Mouse (Mus musculus) heart, embryonic 12.5 days (tissue): Measurements from ENCODE around the gene C8g. TPM values are rescaled to one million over a fixed set of nuclear protein-coding genes. Genes with fewer than 3 reads are reported as not detected.

Source experiments
- ATAC-seq: fragments of 200-750 bp; cut with Nextera tagmentation; 2 replicates; pipeline ENCODE4 v1.8.0; 2017; ENCODE audit warnings: moderate TSS enrichment, moderate library complexity; ENCODE audit not compliant: insufficient number of reproducible peaks, low FRiP score
- H3K27ac ChIP-seq: fragments of 300-500 bp; sonication (generic); 2 replicates; pipeline ENCODE4 v1.5.1; 2016; ENCODE audit warnings: mild to moderate bottlenecking, moderate library complexity; ENCODE audit not compliant: poor library complexity, severe bottlenecking
- H3K27me3 ChIP-seq: fragments of 300-500 bp; sonication (generic); replicated peaks from 2 replicates; pipeline ENCODE4 v1.6.1; 2016; ENCODE audit warnings: mild to moderate bottlenecking, moderate library complexity
- H3K36me3 ChIP-seq: fragments of 300-500 bp; sonication (generic); 2 replicates; pipeline ENCODE4 v1.6.1; 2016; ENCODE audit warnings: mild to moderate bottlenecking, moderate library complexity
- H3K4me1 ChIP-seq: fragments of 300-500 bp; sonication (generic); replicated peaks from 2 replicates; pipeline ENCODE4 v1.6.1; 2016; ENCODE audit warnings: mild to moderate bottlenecking
- H3K4me2 ChIP-seq: fragments of 300-500 bp; sonication (generic); 2 replicates; pipeline ENCODE4 v1.6.1; 2016; ENCODE audit warnings: mild to moderate bottlenecking, moderate library complexity
- H3K4me3 ChIP-seq: fragments of 300-500 bp; sonication (generic); 2 replicates; pipeline ENCODE4 v1.5.1; 2016; ENCODE audit warnings: mild to moderate bottlenecking
- H3K9ac ChIP-seq: fragments of 300-500 bp; sonication (generic); 2 replicates; pipeline ENCODE4 v1.6.1; 2016; ENCODE audit warnings: mild to moderate bottlenecking, moderate library complexity
- H3K9me3 ChIP-seq: fragments of 300-500 bp; sonication (generic); replicated peaks from 2 replicates; pipeline ENCODE4 v1.6.1; 2016; ENCODE audit warnings: mild to moderate bottlenecking, moderate library complexity
- WGBS: fragments of 180-500 bp; shearing (Covaris S2); methylation state at CpG from one replicate; pipeline ENCODE4 v1.1.7; 2016; 5-methylcytosine and 5-hydroxymethylcytosine counted together
- polyA plus RNA-seq: library from polyadenylated mRNA; unstranded; fragments of >200 nt; fragmentation: Nextera tagmentation; extraction: Ambion mirVana; gene quantifications from 2 replicates; pipeline ENCODE4 v1.2.1, GENCODE M21; 2016

The C8g gene
- polyA plus RNA-seq, 1 experiment from 2014 or later, result 2.4 TPM

DNA sequence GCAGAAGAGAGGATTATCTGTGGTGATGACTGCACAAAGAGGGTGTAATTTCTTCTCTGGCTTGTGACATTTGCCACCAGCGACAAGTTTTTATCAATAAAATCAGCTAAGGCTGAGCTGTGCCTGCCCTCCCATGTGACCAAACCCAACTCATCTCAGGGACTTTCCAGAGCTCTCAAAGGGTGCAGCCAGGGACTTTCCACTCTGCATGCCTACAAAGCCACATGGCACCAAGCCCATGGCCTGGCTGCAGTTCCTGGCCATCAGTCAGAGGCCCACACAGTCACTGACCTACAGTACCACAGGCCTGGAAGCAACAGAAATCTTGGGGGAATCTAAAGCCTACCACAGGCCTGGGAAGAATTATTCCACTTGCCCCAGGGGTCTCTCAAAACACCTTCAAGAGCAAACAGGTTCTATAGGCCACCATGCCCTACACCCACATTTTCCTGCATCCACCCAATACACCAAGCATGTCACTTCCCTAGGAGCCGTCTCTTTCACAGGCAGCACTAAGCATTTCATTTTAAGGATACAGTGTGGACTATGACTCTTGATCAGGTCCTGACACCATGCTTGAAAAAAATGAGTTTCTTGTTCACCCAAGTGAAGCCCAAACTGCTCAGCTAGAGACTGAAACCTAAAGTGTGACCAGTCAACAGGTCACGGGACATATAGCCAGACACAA, 32.8 kb upstream of the C8g start:
- Histone ChIP-seq H3K9me3 (no peaks in the 10 kb centered on the region), H3K9ac (no peak overlapping the region), H3K27me3 (no peaks in the 10 kb centered on the region), H3K4me1 (no peaks in the 10 kb centered on the region), H3K4me3 (no peak overlapping the region), H3K27ac (no peak overlapping the region), H3K36me3 (peaks cover 85% of the 10 kb centered on the region), H3K4me2 (no peak overlapping the region)
- no peak for ATAC-seq
- 75% methylated on average over 3 of the region's 3 CpGs for WGBS

DNA sequence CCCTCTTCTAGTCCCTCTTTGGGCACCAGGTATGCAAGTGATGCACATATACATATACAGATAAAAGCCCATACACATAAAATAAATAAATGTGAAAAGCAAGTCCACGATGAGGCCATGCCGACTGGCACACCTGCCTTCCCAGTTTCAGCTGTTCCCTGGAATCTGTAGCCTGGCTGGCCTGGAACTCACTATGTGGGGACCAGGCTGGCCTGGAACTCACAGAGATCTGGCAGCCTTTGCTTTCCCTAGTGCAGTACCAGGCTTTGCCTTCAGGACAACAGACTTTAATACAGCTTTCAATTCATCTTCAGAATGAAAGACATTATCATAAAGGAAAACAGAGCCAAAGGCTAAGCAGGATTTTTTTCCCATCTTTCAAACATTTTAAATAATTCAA, 32.2 kb upstream of the C8g start:
- Histone ChIP-seq H3K9me3 (no peaks in the 10 kb centered on the region), H3K4me3 (no peak overlapping the region), H3K27ac (no peak overlapping the region), H3K4me2 (no peak overlapping the region), H3K36me3 (peaks cover 90% of the 10 kb centered on the region), H3K9ac (no peak overlapping the region), H3K4me1 (no peaks in the 10 kb centered on the region), H3K27me3 (no peaks in the 10 kb centered on the region)
- WGBS, result 97% methylated on average over 2 of the region's 2 CpGs
- no peak for ATAC-seq

DNA sequence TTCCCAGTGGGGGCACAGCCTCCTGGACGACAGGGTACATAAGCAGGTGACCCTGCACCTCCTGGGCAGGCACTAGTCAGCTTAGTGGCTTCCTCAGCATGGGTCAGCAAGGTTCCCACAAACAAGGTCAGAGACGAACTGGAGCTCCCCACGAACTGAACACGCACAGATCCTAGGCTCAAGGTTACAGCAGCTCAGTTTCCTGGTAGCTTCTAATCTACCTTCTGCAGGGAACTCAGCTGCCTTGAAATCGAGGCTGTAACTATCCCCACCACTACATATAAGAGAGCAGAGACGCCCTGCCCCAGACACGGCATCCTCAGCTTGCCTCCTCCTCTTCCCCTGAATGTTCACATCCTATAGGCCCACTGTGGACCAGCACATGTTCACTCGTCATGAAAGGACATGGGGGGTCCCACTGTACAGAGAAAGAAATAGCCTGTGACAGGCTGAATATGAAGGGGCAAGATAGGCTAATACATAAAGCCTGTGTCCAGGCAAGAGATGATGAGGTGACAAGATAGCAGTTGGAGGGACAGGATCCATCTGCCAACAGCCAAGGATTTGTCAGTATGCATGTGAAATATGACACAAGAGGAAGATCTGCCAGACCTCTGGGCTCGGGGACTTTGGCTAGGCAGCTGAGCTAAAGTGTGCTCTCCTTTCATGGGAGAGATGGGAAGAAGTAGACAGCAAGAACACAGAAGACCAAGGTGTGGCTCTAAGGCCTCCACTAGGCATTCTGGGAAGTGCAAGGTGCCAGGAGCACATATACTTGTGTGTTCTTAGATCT, 25.2 kb upstream of the C8g start:
- Histone ChIP-seq H3K27me3 (no peaks in the 10 kb centered on the region), H3K9me3 (no peaks in the 10 kb centered on the region), H3K36me3 (peaks cover 97% of the 10 kb centered on the region), H3K4me1 (no peaks in the 10 kb centered on the region), H3K9ac (no peak overlapping the region), H3K4me2 (no peak overlapping the region), H3K4me3 (no peak overlapping the region), H3K27ac (no peak overlapping the region)
- ATAC-seq, result no peak
- WGBS, result 84% methylated on average over 9 of the region's 9 CpGs

DNA sequence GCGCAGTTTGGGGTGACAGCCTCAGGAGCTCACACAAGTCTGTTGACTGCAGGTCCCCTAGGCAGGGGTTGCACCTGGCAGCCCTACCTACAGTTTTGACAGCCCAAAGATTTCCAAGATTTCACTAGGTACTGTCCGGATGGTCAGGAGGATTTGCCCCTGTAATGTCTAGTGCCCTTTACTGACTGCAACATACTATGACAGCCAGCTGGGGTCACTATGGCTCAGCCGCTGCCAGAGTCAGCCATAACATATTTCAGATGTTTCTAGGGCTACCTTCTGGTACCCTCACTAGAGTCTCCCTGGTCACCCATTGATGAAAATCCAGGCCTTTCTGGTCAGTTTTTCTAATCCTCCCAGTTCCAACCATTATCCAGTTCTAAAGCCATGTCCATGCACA, 8.4 kb upstream of the C8g start:
- WGBS, result 73% methylated on average over 3 of the region's 3 CpGs
- no peak for ATAC-seq
- Histone ChIP-seq H3K27me3 (no peaks in the 10 kb centered on the region), H3K9ac (no peak overlapping the region), H3K9me3 (no peaks in the 10 kb centered on the region), H3K4me2 (no peak overlapping the region), H3K27ac (no peak overlapping the region), H3K4me3 (no peak overlapping the region), H3K4me1 (no peaks in the 10 kb centered on the region), H3K36me3 (peaks cover 9% of the 10 kb centered on the region)

- Histone ChIP-seq H3K4me2 (no peak overlapping the region), H3K27me3 (no peaks in the 10 kb centered on the region), H3K9ac (no peak overlapping the region), H3K27ac (no peak overlapping the region), H3K4me1 (peaks cover 2% of the 10 kb centered on the region), H3K36me3 (peaks cover 32% of the 10 kb centered on the region), H3K9me3 (no peaks in the 10 kb centered on the region), H3K4me3 (no peak overlapping the region)
- ATAC-seq, result no peak
- WGBS, result 35% methylated on average over 5 of the region's 5 CpGs
These were observed 5.4 kb upstream of the C8g start for GRCm38 (mm10) chr2:25506964-25507363.

DNA sequence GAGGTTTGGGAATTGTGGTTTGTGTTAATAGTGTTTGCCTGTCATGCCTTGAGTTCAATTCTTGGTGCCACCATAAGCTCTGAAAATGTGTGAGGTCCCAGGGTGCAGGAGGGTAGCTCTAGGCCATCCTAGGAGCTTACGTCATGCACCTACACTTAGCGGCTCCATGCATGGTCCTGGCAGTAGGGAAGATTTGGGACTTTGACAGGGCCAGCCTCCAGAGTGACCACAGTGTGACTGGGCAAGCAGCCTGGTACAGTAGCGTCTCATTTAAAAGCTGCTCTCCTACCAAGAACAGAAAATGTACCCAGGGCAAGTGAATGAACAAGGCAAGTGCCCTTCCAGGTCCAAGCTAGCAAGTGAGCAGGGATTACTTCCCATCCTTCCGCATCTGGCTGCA, 4.3 kb upstream of the C8g start:
- Histone ChIP-seq H3K36me3 (peaks cover 32% of the 10 kb centered on the region), H3K27me3 (no peaks in the 10 kb centered on the region), H3K4me3 (no peak overlapping the region), H3K27ac (no peak overlapping the region), H3K9ac (no peak overlapping the region), H3K4me2 (no peak overlapping the region), H3K4me1 (peaks cover 10% of the 10 kb centered on the region), H3K9me3 (no peaks in the 10 kb centered on the region)
- ATAC-seq, result no peak
- WGBS, result 84% methylated on average over 4 of the region's 4 CpGs

DNA sequence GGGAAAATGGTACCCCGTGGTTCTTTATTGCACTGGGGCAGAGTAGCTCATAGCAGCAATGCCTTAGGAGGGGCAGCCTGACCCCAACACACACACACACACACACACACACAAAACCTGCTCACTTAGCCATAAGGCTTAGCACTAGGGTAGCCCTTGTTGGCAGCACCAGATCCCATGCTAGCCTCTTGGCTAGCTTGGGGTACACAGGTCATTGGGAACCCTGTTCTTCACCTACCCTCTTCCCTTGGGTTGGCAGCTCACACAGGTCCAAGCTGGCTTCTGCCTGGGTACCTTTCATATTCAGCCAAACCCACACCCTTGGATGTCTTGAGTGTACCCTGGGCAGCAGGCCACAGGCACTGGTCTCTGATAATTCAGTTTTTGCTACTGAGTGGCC, 3.5 kb upstream of the C8g start:
- Histone ChIP-seq H3K36me3 (peaks cover 32% of the 10 kb centered on the region), H3K27ac (no peak overlapping the region), H3K27me3 (no peaks in the 10 kb centered on the region), H3K9ac (no peak overlapping the region), H3K4me2 (no peak overlapping the region), H3K4me1 (peaks cover 13% of the 10 kb centered on the region), H3K4me3 (no peak overlapping the region), H3K9me3 (no peaks in the 10 kb centered on the region)
- no peak for ATAC-seq
- WGBS, result 78% methylated on average over 1 of the region's 1 CpGs

GRCm38 (mm10) chr2:25504538-25504937, 3.0 kb upstream of the C8g start:
- Histone ChIP-seq H3K4me3 (no peak overlapping the region), H3K9ac (no peak overlapping the region), H3K4me2 (no peak overlapping the region)

DNA sequence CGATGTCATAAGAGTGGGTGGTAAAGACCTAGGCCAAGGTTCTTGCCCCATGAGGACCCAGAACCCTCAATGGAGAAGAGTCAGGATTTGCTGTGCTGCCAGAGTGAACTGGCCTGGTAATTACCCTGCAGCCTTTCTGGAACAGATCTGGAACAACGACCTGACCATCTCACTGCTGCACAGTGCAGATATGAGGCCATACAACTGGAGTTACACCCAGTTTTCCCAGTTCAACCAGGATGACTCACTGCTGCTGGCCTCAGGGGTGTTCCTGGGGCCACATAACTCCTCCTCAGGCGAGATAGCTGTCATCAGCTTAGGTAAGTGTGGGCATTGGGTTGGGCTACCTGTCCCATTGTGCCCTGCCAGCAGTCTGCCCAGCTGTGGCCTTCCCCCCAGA, 1.2 kb upstream of the C8g start:
- Histone ChIP-seq H3K4me2 (no peak overlapping the region), H3K4me1 (peaks cover 22% of the 10 kb centered on the region), H3K36me3 (peaks cover 32% of the 10 kb centered on the region), H3K9me3 (no peaks in the 10 kb centered on the region), H3K9ac (0 out of 2 replicates have a peak overlapping the region, but pooled peaks have one; percentile 17), H3K27me3 (no peaks in the 10 kb centered on the region), H3K27ac (no peak overlapping the region), H3K4me3 (no peak overlapping the region)
- no peak for ATAC-seq
- WGBS, result 80% methylated on average over 3 of the region's 3 CpGs

More at GRCm38 (mm10) chr2:25504538-25504937, 3.0 kb upstream of the C8g start:
- H3K27me3 ChIP-seq, result no peaks in the 10 kb centered on the region
- no peak overlapping the region for H3K27ac ChIP-seq
- no peaks in the 10 kb centered on the region for H3K9me3 ChIP-seq
- peaks cover 15% of the 10 kb centered on the region for H3K4me1 ChIP-seq
- 91% methylated on average over 19 of the region's 19 CpGs for WGBS
- no peak for ATAC-seq
- H3K36me3 ChIP-seq, result peaks cover 32% of the 10 kb centered on the region

DNA sequence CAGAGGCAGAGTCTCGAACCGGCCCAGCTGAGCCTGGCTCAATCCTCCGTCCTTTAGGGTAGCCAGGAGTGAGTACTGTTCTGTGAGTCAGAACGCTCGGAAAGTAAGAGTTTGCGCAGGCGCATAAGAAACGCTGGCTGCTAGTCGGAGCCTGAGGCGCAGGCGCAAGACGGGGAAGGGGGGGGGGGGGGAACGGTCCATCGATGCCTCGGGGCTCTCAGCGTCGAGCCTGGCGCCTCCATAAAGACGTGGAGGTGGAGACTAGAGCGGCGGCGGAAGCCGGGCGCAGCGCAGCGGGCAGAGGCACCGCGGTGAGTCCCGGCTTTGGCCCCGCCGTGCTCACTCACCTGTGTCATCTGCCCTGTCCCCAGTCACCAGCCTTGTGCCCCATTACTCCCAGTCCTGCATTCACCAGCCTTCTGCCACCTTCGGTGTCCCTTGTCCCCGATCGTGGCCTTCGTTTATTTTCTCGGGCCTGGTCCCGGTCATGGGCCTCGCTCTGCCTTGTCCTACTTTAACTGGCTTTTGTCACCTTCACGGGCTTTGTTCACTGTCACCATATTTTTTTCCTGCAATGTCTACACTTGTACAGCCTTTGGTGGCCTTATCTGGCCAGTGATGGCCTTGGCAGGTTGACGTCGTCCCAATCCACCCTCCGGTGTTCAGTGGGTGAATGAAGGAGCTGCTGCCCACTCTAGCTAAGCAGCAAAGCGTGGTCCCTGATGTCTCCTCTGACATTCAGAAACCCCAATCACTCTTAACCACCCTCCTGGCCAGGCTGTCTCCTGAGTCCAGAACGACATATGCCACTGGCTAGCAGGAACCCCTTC, 728 bp downstream of the C8g start, which contains the start of gene Fbxw5:
Fbxw5 (plus strand) TSS at position 175 of the 830 bp plus-strand sequence.
- Histone ChIP-seq H3K27me3 (no peaks in the 10 kb centered on the region), H3K9me3 (no peaks in the 10 kb centered on the region), H3K36me3 (peaks cover 31% of the 10 kb centered on the region), H3K4me3 (peak within 1 kb of the TSS; percentile 94), H3K4me2 (peak within 1 kb of the TSS; percentile 97), H3K9ac (peak within 1 kb of the TSS; percentile 96), H3K27ac (peak within 1 kb of the TSS; percentile 60), H3K4me1 (peaks cover 22% of the 10 kb centered on the region)
- under 1% methylated on average over 41 of the region's 44 CpGs for WGBS
- ATAC-seq, result peak; percentile 88

DNA sequence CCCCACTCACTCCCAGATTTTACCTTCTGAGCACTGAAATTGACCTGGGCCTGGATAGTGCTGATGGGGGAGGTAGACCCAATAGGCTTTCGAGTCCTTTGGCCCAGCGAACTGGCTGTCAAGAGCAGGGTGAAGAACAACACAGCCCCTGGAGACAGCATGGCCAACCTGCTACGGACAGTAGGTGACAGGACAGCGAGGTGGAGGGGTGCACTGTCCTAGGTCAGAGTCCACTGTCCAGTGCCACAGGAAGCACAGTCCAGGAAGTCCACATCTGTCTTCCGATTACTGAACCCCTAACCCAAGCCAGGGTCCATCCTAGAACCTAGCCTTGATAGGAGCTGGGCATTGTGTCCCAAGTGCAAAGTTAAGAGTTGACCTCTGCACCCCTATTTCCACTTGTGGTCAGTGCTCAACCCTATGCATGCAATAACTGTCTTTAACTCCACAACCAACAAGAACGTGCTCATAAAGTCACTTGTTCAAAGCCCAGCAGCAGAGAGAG, 1.4 kb downstream of the C8g start:
- Histone ChIP-seq H3K9ac (peak overlapping the region; percentile 65), H3K9me3 (no peaks in the 10 kb centered on the region), H3K4me3 (peak overlapping the region; percentile 94), H3K27ac (no peak overlapping the region), H3K4me1 (peaks cover 22% of the 10 kb centered on the region), H3K27me3 (no peaks in the 10 kb centered on the region), H3K4me2 (peak overlapping the region; percentile 97), H3K36me3 (peaks cover 25% of the 10 kb centered on the region)
- ATAC-seq, result 0 out of 2 replicates have a peak, but pooled peaks have one; percentile 3
- 70% methylated on average over 6 of the region's 6 CpGs for WGBS
